Comparison of ENCODE assay signal across 20 mouse cellular contexts in genomic region chr11:53798041-53798711, GRCm38 (mm10). TPM values are rescaled to one million over a fixed set of nuclear protein-coding genes. Genes with fewer than 3 reads are reported as not detected.
A peak's percentile ranks its signal among the peaks of the same experiment; 100 is the strongest.
DNase-seq lines count a peak whose midpoint lies in the region; ATAC-seq lines count a peak whose summit lies in the region.
"Had no signal": no experiment of that assay in that cellular context is flagged by ENCODE, and none has a peak within 500 bp of the region (broad histone marks: within the 10 kb centered on the region; RNA-seq: fewer than 3 reads in every experiment).

No protein-coding gene starts in this region.

- H3K36me3 ChIP-seq in midbrain, embryonic 14.5 days (ENCODE audit: control insufficient read depth, insufficient read depth, low read length), result no peaks in the 10 kb centered on the region
- no peaks in the 10 kb centered on the region for H3K36me3 ChIP-seq in midbrain, embryonic 13.5 days
- H3K36me3 ChIP-seq: forebrain, embryonic 15.5 days; heart, embryonic 10.5 days; kidney, embryonic 15.5 days; liver, embryonic 13.5 days; neural tube, embryonic 15.5 days had no signal

- no peaks in the 10 kb centered on the region for H3K27me3 ChIP-seq in midbrain, embryonic 14.5 days (ENCODE audit: control insufficient read depth, insufficient read depth, low read length)
- H3K27me3 ChIP-seq in midbrain, embryonic 13.5 days, result no peaks in the 10 kb centered on the region
- H3K27me3 ChIP-seq: forebrain, embryonic 15.5 days; kidney, embryonic 15.5 days; liver, embryonic 13.5 days; neural tube, embryonic 15.5 days had no signal

- H3K4me1 ChIP-seq in midbrain, embryonic 14.5 days (ENCODE audit: control insufficient read depth, insufficient read depth, low read length), result 0 out of 2 replicates have a peak, but pooled peaks cover 4% of the 10 kb centered on the region
- H3K4me1 ChIP-seq in midbrain, embryonic 13.5 days (replicated peaks), result peaks cover 14% of the 10 kb centered on the region
- peaks cover 46% of the 10 kb centered on the region for H3K4me1 ChIP-seq in brown adipose tissue, adult 24 weeks (ENCODE audit: control insufficient read depth, insufficient read depth, insufficient read length, low read length)

- DNase-seq in heart, adult 11 months, result peak; percentile 94
- DNase-seq in heart, adult 18-20 months, result no peak
- DNase-seq in midbrain, embryonic 14.5 days, result no peak
- DNase-seq in kidney, postnatal 25 days, result no peak
- DNase-seq in right cerebral cortex, postnatal 14 days, result no peak
- DNase-seq: adrenal gland, postnatal 36 days; gastrocnemius, postnatal 36 days; kidney, adult 11 months; liver, embryonic 13.5 days had no signal

- H3K4me3 ChIP-seq in midbrain, embryonic 14.5 days (replicated peaks; ENCODE audit: low read depth, low read length), result no peak overlapping the region
- no peak overlapping the region for H3K4me3 ChIP-seq in midbrain, embryonic 13.5 days (replicated peaks)
- no peak overlapping the region for H3K4me3 ChIP-seq in brown adipose tissue, adult 24 weeks (ENCODE audit: insufficient read depth, low read depth, low read length)
- H3K4me3 ChIP-seq: forebrain, embryonic 15.5 days; heart, embryonic 10.5 days; kidney, embryonic 15.5 days; liver, embryonic 13.5 days; neural tube, embryonic 15.5 days had no signal

- no peak overlapping the region for H3K9ac ChIP-seq in midbrain, embryonic 14.5 days (replicated peaks; ENCODE audit: low read length)
- no peak overlapping the region for H3K9ac ChIP-seq in midbrain, embryonic 13.5 days (replicated peaks)
- H3K9ac ChIP-seq: forebrain, embryonic 15.5 days; kidney, embryonic 15.5 days; liver, embryonic 13.5 days; neural tube, embryonic 15.5 days had no signal

- 0 out of 2 replicates have a peak overlapping the region, but pooled peaks have one; percentile 20 for H3K27ac ChIP-seq in midbrain, embryonic 14.5 days (replicated peaks; ENCODE audit: low read depth, low read length)
- H3K27ac ChIP-seq in midbrain, embryonic 13.5 days, result no peak overlapping the region
- H3K27ac ChIP-seq in brown adipose tissue, adult 24 weeks (replicated peaks; ENCODE audit: low read depth, low read length), result peak overlapping the region; percentile 83; the same call in 1 of the 2 replicates
- H3K27ac ChIP-seq: forebrain, embryonic 15.5 days; heart, embryonic 10.5 days; liver, embryonic 13.5 days; macrophage; neural tube, embryonic 15.5 days had no signal

- H3K9me3 ChIP-seq in midbrain, embryonic 14.5 days (ENCODE audit: control insufficient read depth, low read length), result no peaks in the 10 kb centered on the region
- H3K9me3 ChIP-seq in midbrain, embryonic 13.5 days, result no peaks in the 10 kb centered on the region
- H3K9me3 ChIP-seq: forebrain, embryonic 15.5 days; heart, embryonic 10.5 days; kidney, embryonic 15.5 days; liver, embryonic 13.5 days; neural tube, embryonic 15.5 days had no signal

- no peak for ATAC-seq in midbrain, embryonic 14.5 days (ENCODE audit: low FRiP score, low TSS enrichment)
- no peak for ATAC-seq in midbrain, embryonic 13.5 days
- ATAC-seq: forebrain, embryonic 15.5 days; hindbrain, embryonic 16.5 days had no signal

- no peak overlapping the region for H3K4me2 ChIP-seq in midbrain, embryonic 14.5 days (ENCODE audit: low read length)
- no peak overlapping the region for H3K4me2 ChIP-seq in midbrain, embryonic 13.5 days (replicated peaks)
- H3K4me2 ChIP-seq: forebrain, embryonic 15.5 days; kidney, embryonic 15.5 days; liver, embryonic 13.5 days; neural tube, embryonic 15.5 days had no signal

- 92% methylated on average over 10 of the region's 10 CpGs for WGBS in midbrain, embryonic 14.5 days
- WGBS in midbrain, embryonic 13.5 days, result 91% methylated on average over 10 of the region's 10 CpGs

RNA-seq across cellular contexts. Expression of gene Gm17334, which starts 25.2 kb away (rescaled TPM):
- under 1 TPM in 1 of 2 experiments, not detected in 1; 0.30 TPM for total RNA-seq in heart, adult 18-20 months (2021)
- polyA plus RNA-seq in midbrain, embryonic 14.5 days (2014; fragmentation: Nextera tagmentation; extraction: Ambion mirVana), result 0.24 TPM in 1 of 2 replicates, not detected in the other
- not detected in 2 replicates for polyA plus RNA-seq in midbrain, embryonic 13.5 days (2015; fragmentation: Nextera tagmentation; extraction: Ambion mirVana)
- not detected in 2 replicates for polyA plus RNA-seq in brown adipose tissue, adult 24 weeks (2012; ENCODE audit: insufficient read depth, insufficient read length, missing spikeins)
- total RNA-seq: layer of hippocampus, postnatal 10 days; midbrain, postnatal 0 days had no signal
- polyA plus RNA-seq: forebrain, embryonic 15.5 days; heart, embryonic 10.5 days; hindbrain, embryonic 16.5 days; limb, embryonic 11.5 days; liver, embryonic 13.5 days; macrophage; midbrain, postnatal 0 days; neural tube, embryonic 15.5 days had no signal

RNA-seq across cellular contexts. Expression of gene Irf1, which starts 28.4 kb away (rescaled TPM):
- total RNA-seq in heart, adult 18-20 months (2021), result 10 to 100 TPM; 18.7 to 23.9 TPM
- 1.3 and 3.5 TPM in 2 replicates for polyA plus RNA-seq in midbrain, embryonic 14.5 days (2014; fragmentation: Nextera tagmentation; extraction: Ambion mirVana)
- polyA plus RNA-seq in midbrain, embryonic 13.5 days (2015; fragmentation: Nextera tagmentation; extraction: Ambion mirVana), result 1.5 and 2.0 TPM in 2 replicates
- 12.5 and 27.9 TPM in 2 replicates for polyA plus RNA-seq in brown adipose tissue, adult 24 weeks (2012; ENCODE audit: insufficient read depth, insufficient read length, missing spikeins)
